Mouse (Mus musculus): ENCODE results near the gene Ppp1r9b.

Ppp1r9b gene

GRCm38 (mm10) chr11:95023481-95023880 is 32.6 kb downstream of the Ppp1r9b start:
- no peak for DNase-seq (ENCODE audit: low spot score in 2 of 2)

- no peak for DNase-seq (ENCODE audit: low spot score in 2 of 2)
Observed at GRCm38 (mm10) chr11:95024439-95025184, 33.8 kb downstream of the Ppp1r9b start.

GRCm38 (mm10) chr11:95025227-95026012 is 34.6 kb downstream of the Ppp1r9b start:
- no peak for DNase-seq (ENCODE audit: low spot score in 2 of 2)

GRCm38 (mm10) chr11:95026090-95026542 is 35.3 kb downstream of the Ppp1r9b start:
- DNase-seq (ENCODE audit: low spot score in 2 of 2), result no peak

GRCm38 (mm10) chr11:95026849-95027248 is 36.0 kb downstream of the Ppp1r9b start:
- DNase-seq (ENCODE audit: low spot score in 2 of 2), result no peak

GRCm38 (mm10) chr11:95027850-95028470 is 37.1 kb downstream of the Ppp1r9b start:
- no peak for DNase-seq (ENCODE audit: low spot score in 2 of 2)

GRCm38 (mm10) chr11:95032945-95033344 is 42.1 kb downstream of the Ppp1r9b start:
- DNase-seq (ENCODE audit: low spot score in 2 of 2), result peak in 1 of 2 experiments; percentile 3

- DNase-seq (ENCODE audit: low spot score in 2 of 2), result no peak
Observed at GRCm38 (mm10) chr11:95033617-95034016, 42.8 kb downstream of the Ppp1r9b start.

- DNase-seq (ENCODE audit: low spot score in 2 of 2), result no peak
Observed at GRCm38 (mm10) chr11:95034902-95035301, 44.1 kb downstream of the Ppp1r9b start.

- no peak for DNase-seq (ENCODE audit: low spot score in 2 of 2)
Observed at GRCm38 (mm10) chr11:95036521-95036920, 45.7 kb downstream of the Ppp1r9b start.

GRCm38 (mm10) chr11:95037306-95037705 is 46.5 kb downstream of the Ppp1r9b start:
- no peak for DNase-seq (ENCODE audit: low spot score in 2 of 2)

- DNase-seq (ENCODE audit: low spot score in 2 of 2), result no peak
Observed at GRCm38 (mm10) chr11:95038156-95038817, 47.5 kb downstream of the Ppp1r9b start.

GRCm38 (mm10) chr11:95038818-95039655 is 48.2 kb downstream of the Ppp1r9b start:
- DNase-seq (ENCODE audit: low spot score in 2 of 2), result no peak

- DNase-seq (ENCODE audit: low spot score in 2 of 2), result no peak
Observed at GRCm38 (mm10) chr11:95039766-95040165, 48.9 kb downstream of the Ppp1r9b start.

GRCm38 (mm10) chr11:95040491-95041138 is 49.8 kb downstream of the Ppp1r9b start:
- peak in 1 of 2 experiments; percentile 17 for DNase-seq (ENCODE audit: low spot score in 2 of 2)

GRCm38 (mm10) chr11:95041139-95041609 is 50.3 kb downstream of the Ppp1r9b start, which contains the start of gene Pdk2:
Gene Pdk2 (minus strand): TSS chr11:95041354.
- DNase-seq (ENCODE audit: low spot score in 2 of 2), result peak; percentile 88 to 93

GRCm38 (mm10) chr11:95042096-95042495 is 51.3 kb downstream of the Ppp1r9b start:
- peak; percentile 69 to 72 for DNase-seq (ENCODE audit: low spot score in 2 of 2)

- DNase-seq (ENCODE audit: low spot score in 2 of 2), result no peak
Observed at GRCm38 (mm10) chr11:95043060-95043459, 52.2 kb downstream of the Ppp1r9b start.

- peak in 1 of 2 experiments; percentile 3 for DNase-seq (ENCODE audit: low spot score in 2 of 2)
Observed at GRCm38 (mm10) chr11:95043608-95044007, 52.8 kb downstream of the Ppp1r9b start.
